Mouse (Mus musculus) yolk sac, embryonic 10.5 days (tissue): ENCODE measurements around the gene Fyb.

Source experiments
- DNase-seq: peaks from one replicate; pipeline ENCODE4 v3.0.0-alpha.2; 2017; ENCODE audit warnings: low spot score

Fyb gene

DNA sequence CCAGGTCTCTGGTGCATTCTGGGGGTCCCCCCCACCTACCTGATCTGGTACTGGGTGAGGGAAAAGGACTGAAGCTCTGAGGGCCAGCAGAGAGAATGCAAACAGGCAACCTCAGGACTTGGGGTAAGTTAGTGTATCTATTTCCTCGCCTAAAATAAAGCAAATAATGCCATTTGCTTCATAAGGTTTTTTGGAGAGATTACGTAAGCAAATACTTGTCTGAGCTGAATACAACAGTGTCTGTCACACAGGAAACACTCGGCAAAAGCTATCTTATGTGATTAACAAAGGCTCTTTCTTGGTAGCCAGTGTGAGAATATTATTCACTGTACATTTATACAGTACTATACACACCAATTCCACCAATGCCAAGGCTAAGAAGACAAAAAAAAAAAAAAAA is 76.0 kb downstream of the Fyb start:
- no peak for DNase-seq

DNA sequence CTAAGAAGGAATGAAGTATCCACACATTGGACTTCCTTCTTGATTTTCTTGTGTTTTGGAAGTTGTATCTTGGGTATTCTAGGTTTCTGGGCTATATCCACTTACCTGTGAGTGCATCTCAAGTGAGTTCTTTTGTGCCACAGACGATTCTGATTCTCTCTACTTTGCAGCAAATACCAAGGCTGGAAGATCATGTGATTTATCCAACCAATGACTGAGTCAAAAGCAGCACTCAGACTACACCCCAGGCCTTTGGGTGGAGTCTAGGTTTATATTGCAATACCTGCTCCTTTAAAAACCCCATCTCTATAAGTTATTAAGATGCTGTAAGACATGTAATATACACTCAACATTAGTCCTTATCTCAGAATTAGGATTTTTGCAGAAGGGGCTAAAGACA is 77.7 kb downstream of the Fyb start:
- DNase-seq: no peak

- no peak for DNase-seq
Observed at GRCm38 (mm10) chr15:6601330-6601729, 78.7 kb downstream of the Fyb start.

GRCm38 (mm10) chr15:6602003-6602402 is 79.3 kb downstream of the Fyb start:
- DNase-seq: no peak

DNA sequence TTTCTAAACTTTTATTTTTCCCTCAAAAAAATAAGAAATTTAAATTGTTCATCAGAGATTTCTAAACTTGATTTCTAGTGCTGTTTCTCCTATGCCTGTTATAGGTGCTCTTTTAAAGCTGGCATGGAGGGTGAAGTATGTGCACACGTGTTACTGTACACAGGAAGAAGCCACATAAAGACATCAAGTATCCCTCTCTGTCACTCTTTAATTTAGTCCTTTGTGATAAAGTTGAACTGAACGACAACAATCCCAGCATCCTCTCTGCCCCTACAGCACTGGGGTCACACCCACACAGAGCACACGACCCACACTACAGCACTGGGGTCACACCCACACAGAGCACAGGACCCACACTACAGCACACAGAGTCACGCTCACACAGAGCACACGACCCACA is 88.0 kb downstream of the Fyb start:
- no peak for DNase-seq

- DNase-seq: no peak
Observed at GRCm38 (mm10) chr15:6612835-6613234, 90.2 kb downstream of the Fyb start.

- DNase-seq: no peak
Observed at GRCm38 (mm10) chr15:6616382-6617149, 93.9 kb downstream of the Fyb start.

DNA sequence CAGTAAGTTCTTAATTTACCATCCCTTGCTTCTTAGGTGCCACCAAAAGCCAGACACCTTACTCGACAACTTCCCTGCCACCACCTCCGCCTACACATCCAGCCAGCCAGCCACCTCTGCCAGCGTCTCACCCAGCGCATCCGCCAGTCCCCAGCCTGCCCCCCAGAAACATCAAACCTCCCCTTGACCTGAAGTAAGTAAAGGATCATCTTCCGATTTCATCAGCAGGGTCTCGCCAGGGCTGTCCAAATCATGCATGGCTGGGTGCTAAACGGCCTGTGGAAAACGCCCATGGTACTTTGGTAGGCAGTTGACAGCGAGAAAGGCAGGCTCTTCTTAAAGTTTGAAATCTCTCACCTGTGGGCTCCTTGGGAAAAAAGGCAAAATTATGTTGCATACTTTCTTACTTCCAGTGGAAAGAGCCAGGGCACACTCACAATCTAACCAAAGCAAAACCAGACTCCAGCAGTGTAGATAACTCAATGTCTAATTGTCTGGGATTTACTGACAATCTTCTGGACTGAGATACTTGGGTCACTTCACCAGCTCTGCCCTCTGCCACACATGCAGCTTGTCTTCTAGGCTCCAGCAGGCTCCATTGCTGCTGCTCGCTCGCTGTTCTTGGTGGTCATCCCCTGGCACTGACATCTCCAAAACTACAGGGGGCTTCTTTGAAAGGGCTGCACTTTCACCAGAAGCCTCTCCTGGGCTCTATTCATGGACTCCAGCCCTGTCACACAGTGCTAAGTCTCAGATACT is 97.1 kb downstream of the Fyb start:
- no peak for DNase-seq

GRCm38 (mm10) chr15:6622512-6622911 is 99.9 kb downstream of the Fyb start:
- peak; percentile 56 for DNase-seq

GRCm38 (mm10) chr15:6623529-6624228 is 101.0 kb downstream of the Fyb start:
- DNase-seq: no peak

- no peak for DNase-seq
Observed at GRCm38 (mm10) chr15:6624365-6625182, 101.9 kb downstream of the Fyb start.

GRCm38 (mm10) chr15:6625607-6626033 is 103.0 kb downstream of the Fyb start:
- DNase-seq: peak; percentile 38

DNA sequence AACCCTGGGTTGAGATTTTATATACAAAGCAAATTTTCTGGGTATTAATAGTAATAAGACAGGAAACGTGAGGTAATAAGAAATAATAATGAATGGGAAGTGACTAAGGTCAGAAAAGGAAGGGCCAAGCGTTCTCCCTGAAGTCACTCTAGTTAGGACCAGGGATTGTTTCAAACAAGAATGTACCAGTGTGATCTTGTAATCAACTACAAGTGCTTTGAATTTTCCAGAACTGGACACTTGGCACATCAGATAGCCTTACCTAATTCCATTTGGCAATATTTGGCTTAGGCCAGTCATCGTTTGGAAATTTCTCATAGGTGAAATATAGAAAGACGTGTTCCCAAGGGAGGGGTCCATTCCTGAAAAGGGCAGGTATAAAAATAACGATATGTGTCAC is 103.5 kb downstream of the Fyb start:
- no peak for DNase-seq

DNA sequence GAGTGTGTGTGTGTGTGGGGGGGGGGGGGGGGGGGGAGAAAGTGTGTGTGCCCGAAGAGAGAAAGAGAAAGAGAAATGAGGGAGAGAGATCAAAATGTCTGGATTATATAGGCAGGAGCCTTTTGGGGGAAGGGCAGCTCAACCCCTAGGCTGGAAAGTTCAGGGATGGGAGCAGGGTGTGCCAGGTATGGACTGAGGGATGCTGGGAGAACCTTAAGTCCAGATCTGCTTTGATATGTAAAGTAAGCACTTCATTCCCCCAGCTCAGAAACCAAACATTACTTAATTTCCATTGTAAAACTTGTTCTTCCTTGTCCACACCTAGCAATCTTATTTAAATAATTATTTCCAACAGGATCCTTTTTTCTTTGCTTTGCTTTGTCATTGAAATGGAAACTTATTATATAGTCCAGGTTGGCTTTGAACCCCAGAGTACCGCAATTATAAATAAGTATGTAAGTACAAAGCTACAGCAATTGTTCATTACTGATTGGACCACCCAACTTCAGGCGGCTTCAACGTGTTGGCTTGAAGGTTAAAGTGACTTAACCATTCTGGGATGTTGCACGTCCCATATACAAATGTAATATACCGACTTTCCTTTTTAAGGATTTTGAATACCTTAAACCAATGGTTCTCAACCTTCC is 105.9 kb downstream of the Fyb start:
- DNase-seq: no peak

DNA sequence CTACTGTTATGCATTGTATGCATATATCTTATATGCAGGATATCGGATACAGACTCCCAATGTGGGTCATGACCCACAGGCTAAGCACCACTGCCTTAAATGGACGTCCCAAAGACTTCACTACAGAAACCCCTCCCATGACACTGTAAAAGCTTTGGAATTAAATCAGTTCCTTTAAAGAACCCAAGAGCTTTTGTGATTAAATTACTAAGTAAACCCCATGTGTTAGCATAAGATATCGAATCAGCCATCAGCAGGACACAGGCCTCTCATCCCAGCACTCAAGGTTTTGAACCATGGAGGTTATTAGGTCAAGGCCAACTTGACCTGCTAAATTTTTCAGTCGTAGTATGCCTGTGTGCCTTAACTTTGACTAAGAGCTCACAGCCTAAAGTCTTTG is 106.5 kb downstream of the Fyb start:
- no peak for DNase-seq

DNA sequence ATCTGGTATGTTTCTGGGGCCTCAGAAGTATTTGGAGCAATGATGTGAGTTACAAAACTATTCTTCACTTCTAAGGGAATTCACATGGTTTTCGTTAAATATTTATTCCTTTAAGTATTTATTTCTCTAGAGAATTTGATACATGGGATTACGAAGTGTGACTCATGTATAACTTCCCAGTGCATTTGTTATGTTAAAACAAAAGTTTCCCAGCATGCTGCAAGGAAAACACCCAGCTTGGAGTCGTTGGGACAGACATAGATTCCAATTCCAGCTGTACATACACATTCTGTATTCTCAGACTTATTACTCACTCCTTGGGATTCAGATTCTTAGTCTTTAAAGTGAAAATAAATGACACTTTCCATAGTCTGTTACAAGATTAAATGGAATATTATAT is 112.8 kb downstream of the Fyb start:
- no peak for DNase-seq

- no peak for DNase-seq
Observed at GRCm38 (mm10) chr15:6642223-6642622, 119.6 kb downstream of the Fyb start.

DNA sequence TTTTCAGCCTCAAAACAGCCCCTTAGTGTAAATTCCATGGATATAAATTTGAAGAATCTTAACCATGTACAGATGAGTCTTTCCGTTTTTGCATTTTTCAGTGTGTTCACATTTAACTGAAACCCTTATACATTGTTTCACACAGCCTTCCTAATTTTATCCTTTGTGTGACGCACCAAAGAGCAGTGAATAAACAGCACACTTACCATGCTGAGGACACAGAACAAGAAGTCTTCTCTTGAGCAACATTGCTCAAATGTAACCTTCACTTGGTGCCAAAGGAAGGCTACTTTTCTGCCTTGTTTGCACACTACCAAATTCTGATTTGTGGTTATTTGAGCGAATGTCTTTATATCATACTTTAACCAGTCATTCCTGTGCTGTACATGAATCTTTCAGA is 122.8 kb downstream of the Fyb start:
- no peak for DNase-seq

DNA sequence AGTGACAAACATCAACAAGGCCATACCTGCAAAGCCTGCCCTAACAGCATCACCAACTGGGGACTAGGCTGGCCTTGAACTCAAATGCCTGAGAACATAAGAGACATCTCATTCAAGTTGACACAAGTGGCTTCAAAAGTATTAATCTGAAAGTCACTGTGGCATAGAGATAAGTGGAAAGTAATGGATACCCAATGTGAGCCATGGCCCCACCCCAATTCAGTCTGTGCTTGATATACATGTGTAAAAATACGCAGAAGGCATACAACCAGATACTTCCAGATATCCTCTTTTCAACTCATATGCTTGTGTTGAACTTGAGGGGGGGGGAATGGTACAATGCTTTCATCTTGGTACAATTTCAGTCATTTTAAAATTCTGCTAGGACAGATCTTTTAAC is 124.4 kb downstream of the Fyb start:
- no peak for DNase-seq

- peak; percentile 40 for DNase-seq
Observed at GRCm38 (mm10) chr15:6648757-6649403, 126.2 kb downstream of the Fyb start.

DNA sequence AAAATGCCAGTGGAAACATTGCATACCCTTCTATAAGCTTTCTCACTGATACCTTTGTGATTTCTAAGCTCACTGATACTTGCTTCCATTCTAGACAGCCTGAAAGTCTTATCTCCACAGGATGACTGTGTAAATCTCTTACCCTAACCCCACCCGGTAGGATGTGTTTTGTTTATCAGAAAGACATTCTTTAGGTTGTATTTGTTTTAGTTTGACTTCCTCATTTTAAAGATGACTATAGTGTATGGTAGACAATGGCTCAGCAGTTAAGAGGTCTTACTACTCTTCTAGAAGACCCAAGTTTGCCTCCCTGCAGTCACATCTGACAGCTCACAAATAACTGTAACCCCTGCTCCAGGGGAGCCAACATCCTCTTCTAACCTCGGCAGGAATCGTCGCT is 130.4 kb downstream of the Fyb start:
- peak; percentile 9 for DNase-seq
